Mouse (Mus musculus) stomach, embryonic 14.5 days (tissue): ENCODE data around the gene Ell. TPM values are rescaled to one million over a fixed set of nuclear protein-coding genes. Genes with fewer than 3 reads are reported as not detected.

Experiments used
- ATAC-seq: fragments of 200-750 bp; cut with Nextera tagmentation; 2 replicates; pipeline ENCODE4 v1.8.0; 2017; ENCODE audit warnings: low read depth, moderate TSS enrichment; ENCODE audit not compliant: insufficient number of reproducible peaks, insufficient read depth, low FRiP score
- H3K27ac ChIP-seq: fragments of 300-500 bp; sonication (generic); 2 replicates; pipeline ENCODE4 v1.5.1; 2014; ENCODE audit warnings: mild to moderate bottlenecking, low read length, moderate library complexity, mixed read lengths
- H3K27me3 ChIP-seq: fragments of 300-500 bp; sonication (generic); 2 replicates; pipeline ENCODE4 v1.6.1; 2014; ENCODE audit warnings: low read length, control low read depth, mixed read lengths; ENCODE audit not compliant: control insufficient read depth, insufficient read depth
- H3K36me3 ChIP-seq: fragments of 300-500 bp; sonication (generic); 2 replicates; pipeline ENCODE4 v1.6.1; 2014; ENCODE audit warnings: mild to moderate bottlenecking, control low read depth, low read length, moderate library complexity, mixed read lengths; ENCODE audit not compliant: control insufficient read depth, insufficient read depth
- H3K4me1 ChIP-seq: fragments of 300-500 bp; sonication (generic); 2 replicates; pipeline ENCODE4 v1.6.1; 2014; ENCODE audit warnings: low read length, control low read depth, mixed read lengths; ENCODE audit not compliant: control insufficient read depth, insufficient read depth
- H3K4me2 ChIP-seq: fragments of 300-500 bp; sonication (generic); replicated peaks from 2 replicates; pipeline ENCODE4 v1.6.1; 2014; ENCODE audit warnings: low read depth, low read length, control low read depth
- H3K4me3 ChIP-seq: fragments of 300-500 bp; sonication (generic); 2 replicates; pipeline ENCODE4 v1.5.1; 2014; ENCODE audit warnings: low read depth, low read length, control low read depth
- H3K9ac ChIP-seq: fragments of 300-500 bp; sonication (generic); replicated peaks from 2 replicates; pipeline ENCODE4 v1.6.1; 2014; ENCODE audit warnings: low read depth, mild to moderate bottlenecking, control low read depth, low read length, moderate library complexity, mixed read lengths
- H3K9me3 ChIP-seq: fragments of 300-500 bp; sonication (generic); 2 replicates; pipeline ENCODE4 v1.6.1; 2016; ENCODE audit warnings: low read depth, low read length, control low read depth; ENCODE audit not compliant: control insufficient read depth
- WGBS: fragments of 180-500 bp; shearing (Covaris S2); extraction: QIAGEN DNeasy Blood & Tissue Kit; methylation state at CpG from one replicate; pipeline ENCODE4 v1.1.7; 2014; 5-methylcytosine and 5-hydroxymethylcytosine counted together
- polyA plus RNA-seq: library from polyadenylated mRNA; unstranded; fragments of >200 nt; fragmentation: Nextera tagmentation; extraction: Ambion mirVana; gene quantifications from 2 replicates; pipeline ENCODE4 v1.2.1, GENCODE M21; 2014

Gene Ell
- polyA plus RNA-seq, 1 experiment from 2014 or later, result 17.9 TPM

GRCm38 (mm10) chr8:70609849-70610795 lies 70.9 kb downstream of the Ell start:
- under 1% methylated on average over 43 of the region's 45 CpGs for WGBS
- Histone ChIP-seq H3K9ac (peak overlapping the region; percentile 77), H3K9me3 (no peaks in the 10 kb centered on the region), H3K27me3 (no peaks in the 10 kb centered on the region), H3K4me2 (peak overlapping the region; percentile 98), H3K27ac (peak overlapping the region; percentile 99), H3K4me3 (peak overlapping the region; percentile 46), H3K36me3 (no peaks in the 10 kb centered on the region), H3K4me1 (peaks cover 16% of the 10 kb centered on the region; the same call in 1 of the 2 replicates)
- ATAC-seq, result peak; percentile 75

- Histone ChIP-seq H3K36me3 (no peaks in the 10 kb centered on the region), H3K4me3 (peak overlapping the region; percentile 46), H3K27me3 (no peaks in the 10 kb centered on the region), H3K9ac (peak overlapping the region; percentile 45), H3K4me1 (peaks cover 16% of the 10 kb centered on the region; the same call in 1 of the 2 replicates), H3K27ac (peak overlapping the region; percentile 99), H3K4me2 (peak overlapping the region; percentile 98), H3K9me3 (no peaks in the 10 kb centered on the region)
- no peak for ATAC-seq
- WGBS, result under 1% methylated on average over 54 of the region's 54 CpGs
Measured at GRCm38 (mm10) chr8:70610796-70611771, 71.8 kb downstream of the Ell start.

GRCm38 (mm10) chr8:70611849-70612248 lies 72.6 kb downstream of the Ell start:
- 0% methylated on average over 6 of the region's 6 CpGs for WGBS
- peak overlapping the region; percentile 45; the same call in 1 of the 2 replicates for H3K9ac ChIP-seq
- ATAC-seq, result no peak

GRCm38 (mm10) chr8:70613763-70614162 lies 74.5 kb downstream of the Ell start:
- Histone ChIP-seq H3K9me3 (no peaks in the 10 kb centered on the region), H3K4me2 (no peak overlapping the region), H3K9ac (no peak overlapping the region), H3K4me3 (no peak overlapping the region), H3K36me3 (no peaks in the 10 kb centered on the region), H3K4me1 (peaks cover 13% of the 10 kb centered on the region; the same call in 1 of the 2 replicates), H3K27ac (peak overlapping the region; percentile 23; the same call in 1 of the 2 replicates), H3K27me3 (no peaks in the 10 kb centered on the region)
- 5% methylated on average over 1 of the region's 1 CpGs for WGBS
- ATAC-seq, result no peak

More at GRCm38 (mm10) chr8:70611849-70612248, 72.6 kb downstream of the Ell start:
- H3K36me3 ChIP-seq, result no peaks in the 10 kb centered on the region
- no peaks in the 10 kb centered on the region for H3K27me3 ChIP-seq
- peak overlapping the region; percentile 84 for H3K27ac ChIP-seq
- no peaks in the 10 kb centered on the region for H3K9me3 ChIP-seq
- peaks cover 16% of the 10 kb centered on the region; the same call in 1 of the 2 replicates for H3K4me1 ChIP-seq
- peak overlapping the region; percentile 46 for H3K4me3 ChIP-seq
- peak overlapping the region; percentile 98 for H3K4me2 ChIP-seq

- no peak overlapping the region for H3K4me2 ChIP-seq
- peak overlapping the region; percentile 53; the same call in 1 of the 2 replicates for H3K27ac ChIP-seq
- no peaks in the 10 kb centered on the region for H3K9me3 ChIP-seq
- H3K36me3 ChIP-seq, result no peaks in the 10 kb centered on the region
- 67% methylated on average over 5 of the region's 5 CpGs for WGBS
- H3K27me3 ChIP-seq, result no peaks in the 10 kb centered on the region
- ATAC-seq, result no peak
- no peak overlapping the region for H3K4me3 ChIP-seq
- H3K4me1 ChIP-seq, result peaks cover 15% of the 10 kb centered on the region; the same call in 1 of the 2 replicates
- H3K9ac ChIP-seq, result no peak overlapping the region
Measured at GRCm38 (mm10) chr8:70614469-70614868, 75.2 kb downstream of the Ell start.

- H3K36me3 ChIP-seq, result no peaks in the 10 kb centered on the region
- H3K9me3 ChIP-seq, result no peaks in the 10 kb centered on the region
- ATAC-seq, result no peak
- no peak overlapping the region for H3K4me2 ChIP-seq
- no peak overlapping the region for H3K9ac ChIP-seq
- 78% methylated on average over 8 of the region's 8 CpGs for WGBS
- no peak overlapping the region for H3K27ac ChIP-seq
- H3K27me3 ChIP-seq, result no peaks in the 10 kb centered on the region
- no peak overlapping the region for H3K4me3 ChIP-seq
- peaks cover 15% of the 10 kb centered on the region; the same call in 1 of the 2 replicates for H3K4me1 ChIP-seq
Measured at GRCm38 (mm10) chr8:70615281-70615680, 76.0 kb downstream of the Ell start.

- Histone ChIP-seq H3K9ac (no peak within 1 kb of the TSS), H3K4me1 (0 out of 2 replicates have a peak, but pooled peaks cover 10% of the 10 kb centered on the region), H3K27ac (no peak within 1 kb of the TSS), H3K36me3 (no peaks in the 10 kb centered on the region), H3K9me3 (no peaks in the 10 kb centered on the region), H3K4me2 (no peak within 1 kb of the TSS), H3K27me3 (no peaks in the 10 kb centered on the region), H3K4me3 (no peak within 1 kb of the TSS)
- WGBS, result 79% methylated on average over 3 of the region's 3 CpGs
- no peak for ATAC-seq
Measured at GRCm38 (mm10) chr8:70615894-70616293, 76.6 kb downstream of the Ell start, which contains the start of gene Lrrc25. Gene Lrrc25, plus strand, starts transcription at chr8:70616155.

GRCm38 (mm10) chr8:70616645-70617044 lies 77.4 kb downstream of the Ell start:
- H3K36me3 ChIP-seq, result no peaks in the 10 kb centered on the region
- H3K9me3 ChIP-seq, result no peaks in the 10 kb centered on the region
- ATAC-seq, result no peak
- no peak overlapping the region for H3K9ac ChIP-seq
- H3K27me3 ChIP-seq, result no peaks in the 10 kb centered on the region
- H3K4me3 ChIP-seq, result no peak overlapping the region
- H3K4me2 ChIP-seq, result no peak overlapping the region
- H3K4me1 ChIP-seq, result 0 out of 2 replicates have a peak, but pooled peaks cover 10% of the 10 kb centered on the region
- no peak overlapping the region for H3K27ac ChIP-seq
- WGBS, result 49% methylated on average over 11 of the region's 11 CpGs
